Comparison of ENCODE assay signal across 32 mouse cellular contexts in the genomic region with DNA sequence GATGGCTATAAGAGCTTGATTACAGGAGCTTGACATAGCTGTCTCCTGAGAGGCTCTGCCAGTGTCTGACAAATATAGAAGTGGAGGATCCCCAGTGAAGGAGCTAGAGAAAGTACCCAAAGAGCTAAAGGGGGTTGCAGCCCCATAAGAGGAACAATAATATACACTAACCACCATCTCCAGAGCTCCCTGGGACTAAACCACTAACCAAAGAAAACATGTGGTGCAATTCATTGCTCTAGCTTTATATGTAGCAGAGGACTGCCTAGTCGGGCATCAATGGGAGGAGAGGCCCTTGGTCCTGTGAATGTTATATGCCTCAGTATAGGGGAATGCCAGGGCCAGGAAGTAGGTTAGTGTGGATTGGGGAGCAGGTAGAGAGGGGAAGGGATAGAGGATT.
"Had no signal": no experiment of that assay in that cellular context is flagged by ENCODE, and none has a peak within 500 bp of the region (broad histone marks: within the 10 kb centered on the region; RNA-seq: fewer than 3 reads in every experiment).

No protein-coding gene starts in this region.

- H3K9me3 ChIP-seq: limb, embryonic 10.5 days; limb, embryonic 12.5 days; limb, embryonic 13.5 days; limb, embryonic 15.5 days; liver, embryonic 12.5 days; liver, embryonic 13.5 days; liver, embryonic 15.5 days; lung, embryonic 15.5 days; megakaryocyte, embryonic 14.5 days; midbrain, embryonic 10.5 days; midbrain, embryonic 12.5 days; midbrain, embryonic 13.5 days; midbrain, embryonic 15.5 days; neural tube, embryonic 12.5 days had no signal

- DNase-seq: liver; liver, embryonic 13.5 days; liver, postnatal 0 days; lung, adult 18-20 months; lung, adult 2 months; lung, embryonic 14.5 days; lung, postnatal 10 days; lung, postnatal 14 days; lung, postnatal 36 days; lung, postnatal 4 days; midbrain, embryonic 14.5 days had no signal

- H3K4me3 ChIP-seq: left cerebral cortex, adult 2 months; limb, embryonic 10.5 days; limb, embryonic 12.5 days; limb, embryonic 13.5 days; limb, embryonic 15.5 days; liver, embryonic 12.5 days; liver, embryonic 13.5 days; liver, embryonic 15.5 days; lung, embryonic 15.5 days; megakaryocyte, embryonic 14.5 days; midbrain, embryonic 10.5 days; midbrain, embryonic 12.5 days; midbrain, embryonic 13.5 days; midbrain, embryonic 15.5 days; myocyte; neural tube, embryonic 12.5 days had no signal

- H3K36me3 ChIP-seq: limb, embryonic 10.5 days; limb, embryonic 12.5 days; limb, embryonic 13.5 days; limb, embryonic 15.5 days; liver, embryonic 12.5 days; liver, embryonic 13.5 days; liver, embryonic 15.5 days; lung, embryonic 15.5 days; midbrain, embryonic 10.5 days; midbrain, embryonic 12.5 days; midbrain, embryonic 13.5 days; midbrain, embryonic 15.5 days; neural tube, embryonic 12.5 days had no signal

- ATAC-seq: liver, embryonic 12.5 days; liver, postnatal 0 days; lung, postnatal 0 days; midbrain, embryonic 13.5 days; midbrain, embryonic 15.5 days; midbrain, embryonic 16.5 days had no signal

- H3K27ac ChIP-seq: left cerebral cortex, adult 2 months; limb, embryonic 10.5 days; limb, embryonic 12.5 days; limb, embryonic 13.5 days; limb, embryonic 15.5 days; liver, embryonic 12.5 days; liver, embryonic 13.5 days; liver, embryonic 14.5 days; liver, embryonic 15.5 days; lung, embryonic 15.5 days; macrophage; midbrain, embryonic 10.5 days; midbrain, embryonic 12.5 days; midbrain, embryonic 13.5 days; midbrain, embryonic 15.5 days; neural tube, embryonic 12.5 days had no signal

- H3K4me2 ChIP-seq: limb, embryonic 12.5 days; limb, embryonic 13.5 days; limb, embryonic 15.5 days; liver, embryonic 11.5 days; liver, embryonic 12.5 days; liver, embryonic 13.5 days; liver, embryonic 15.5 days; lung, embryonic 14.5 days; lung, embryonic 15.5 days; midbrain, embryonic 11.5 days; midbrain, embryonic 12.5 days; midbrain, embryonic 13.5 days; midbrain, embryonic 15.5 days; neural tube, embryonic 12.5 days had no signal

- H3K4me1 ChIP-seq: limb, embryonic 10.5 days; limb, embryonic 12.5 days; limb, embryonic 13.5 days; limb, embryonic 15.5 days; liver, embryonic 12.5 days; liver, embryonic 13.5 days; liver, embryonic 15.5 days; lung, embryonic 15.5 days; megakaryocyte, embryonic 14.5 days; midbrain, embryonic 10.5 days; midbrain, embryonic 12.5 days; midbrain, embryonic 13.5 days; midbrain, embryonic 15.5 days; neural tube, embryonic 12.5 days had no signal

- H3K27me3 ChIP-seq: limb, embryonic 12.5 days; limb, embryonic 13.5 days; limb, embryonic 15.5 days; liver, embryonic 12.5 days; liver, embryonic 13.5 days; liver, embryonic 15.5 days; lung, embryonic 15.5 days; megakaryocyte, embryonic 14.5 days; midbrain, embryonic 12.5 days; midbrain, embryonic 13.5 days; midbrain, embryonic 15.5 days; neural tube, embryonic 12.5 days had no signal

- H3K9ac ChIP-seq: limb, embryonic 12.5 days; limb, embryonic 13.5 days; limb, embryonic 15.5 days; liver, embryonic 12.5 days; liver, embryonic 13.5 days; liver, embryonic 14.5 days; liver, embryonic 15.5 days; liver, postnatal 0 days; lung, embryonic 14.5 days; lung, embryonic 15.5 days; midbrain, embryonic 12.5 days; midbrain, embryonic 13.5 days; midbrain, embryonic 15.5 days; neural tube, embryonic 12.5 days had no signal
